Comparison of ENCODE assay signal across 24 mouse cellular contexts in genomic region chr4:106964996-106965395, GRCm38 (mm10). TPM values are rescaled to one million over a fixed set of nuclear protein-coding genes. Genes with fewer than 3 reads are reported as not detected.
DNase-seq lines count a peak whose midpoint lies in the region; ATAC-seq and TF ChIP-seq lines count a peak whose summit lies in the region.
"Had no signal": no experiment of that assay in that cellular context is flagged by ENCODE, and none has a peak within 500 bp of the region (broad histone marks: within the 10 kb centered on the region; RNA-seq: fewer than 3 reads in every experiment).

No protein-coding gene starts in this region.

- 0 out of 2 replicates have a peak, but pooled peaks cover 7% of the 10 kb centered on the region for H3K36me3 ChIP-seq in lung, embryonic 14.5 days (ENCODE audit: insufficient read depth)
- H3K36me3 ChIP-seq in embryonic facial prominence, embryonic 10.5 days (replicated peaks) = peaks cover 68% of the 10 kb centered on the region
- H3K36me3 ChIP-seq in embryonic facial prominence, embryonic 12.5 days = peaks cover 16% of the 10 kb centered on the region

- H3K4me3 ChIP-seq in lung, embryonic 14.5 days (ENCODE audit: low read depth, low read length) = no peak overlapping the region
- no peak overlapping the region for H3K4me3 ChIP-seq in embryonic facial prominence, embryonic 10.5 days
- no peak overlapping the region for H3K4me3 ChIP-seq in embryonic facial prominence, embryonic 12.5 days
- H3K4me3 ChIP-seq: embryonic facial prominence, embryonic 13.5 days; erythroblast, embryonic 14.5 days; heart, embryonic 12.5 days; hindbrain, embryonic 13.5 days; layer of hippocampus, adult 2 months; limb, embryonic 15.5 days; myocyte had no signal

- no peaks in the 10 kb centered on the region for H3K9me3 ChIP-seq in lung, embryonic 14.5 days (ENCODE audit: low read depth, low read length)
- no peaks in the 10 kb centered on the region for H3K9me3 ChIP-seq in embryonic facial prominence, embryonic 10.5 days
- H3K9me3 ChIP-seq in embryonic facial prominence, embryonic 12.5 days = no peaks in the 10 kb centered on the region
- H3K9me3 ChIP-seq: embryonic facial prominence, embryonic 13.5 days; heart, embryonic 12.5 days; hindbrain, embryonic 13.5 days; limb, embryonic 15.5 days had no signal

- ATAC-seq in lung, embryonic 14.5 days (ENCODE audit: insufficient read depth) = 0 out of 2 replicates have a peak, but pooled peaks have one; percentile 12
- ATAC-seq in embryonic facial prominence, embryonic 12.5 days (ENCODE audit: insufficient number of reproducible peaks, insufficient read depth, low FRiP score, low TSS enrichment) = no peak
- ATAC-seq: forebrain, embryonic 14.5 days; midbrain, embryonic 16.5 days had no signal

- 0 out of 2 replicates have a peak, but pooled peaks cover 3% of the 10 kb centered on the region for H3K4me1 ChIP-seq in lung, embryonic 14.5 days (ENCODE audit: insufficient read depth)
- H3K4me1 ChIP-seq in embryonic facial prominence, embryonic 10.5 days = peaks cover 82% of the 10 kb centered on the region
- H3K4me1 ChIP-seq in embryonic facial prominence, embryonic 12.5 days = peaks cover 56% of the 10 kb centered on the region

- H3K27ac ChIP-seq in lung, embryonic 14.5 days (ENCODE audit: low read depth) = no peak overlapping the region
- peak overlapping the region; percentile 37 for H3K27ac ChIP-seq in embryonic facial prominence, embryonic 10.5 days (replicated peaks)
- 0 out of 2 replicates have a peak overlapping the region, but pooled peaks have one; percentile 12 for H3K27ac ChIP-seq in embryonic facial prominence, embryonic 12.5 days
- H3K27ac ChIP-seq: embryonic facial prominence, embryonic 13.5 days; kidney, postnatal 0 days; limb, embryonic 15.5 days; stomach, postnatal 0 days had no signal

- no peak overlapping the region for H3K9ac ChIP-seq in lung, embryonic 14.5 days
- no peak overlapping the region for H3K9ac ChIP-seq in embryonic facial prominence, embryonic 12.5 days
- H3K9ac ChIP-seq: embryonic facial prominence, embryonic 13.5 days; heart, embryonic 12.5 days; hindbrain, embryonic 13.5 days; limb, embryonic 15.5 days had no signal

- 67% methylated on average over 10 of the region's 10 CpGs for whole genome bisulfite sequencing in lung, embryonic 14.5 days
- 60% methylated on average over 10 of the region's 10 CpGs for WGBS in embryonic facial prominence, embryonic 10.5 days
- whole genome bisulfite sequencing in embryonic facial prominence, embryonic 12.5 days = 72% methylated on average over 10 of the region's 10 CpGs

- no peak for TF ChIP-seq CTCF in lung, embryonic 14.5 days (IDR thresholded peaks at IDR 0.05; ENCODE audit: low read depth)

- peak; percentile 50 for DNase-seq in kidney, adult 9 months
- DNase-seq in kidney, postnatal 10 days = no peak
- no peak for DNase-seq in lung, embryonic 14.5 days
- no peak for DNase-seq in lung, adult 18-20 months
- DNase-seq in embryonic facial prominence, embryonic 10.5 days (ENCODE audit: low spot score) = no peak
- DNase-seq in urinary bladder, postnatal 14 days (ENCODE audit: low spot score) = no peak
- DNase-seq: adrenal gland, adult 8-10 months; cerebellum, adult 11-12 months; cerebellum, postnatal 10 days; heart, adult 11 months; heart, postnatal 10 days; lung, postnatal 4 days had no signal

- no peaks in the 10 kb centered on the region for H3K27me3 ChIP-seq in lung, embryonic 14.5 days (ENCODE audit: insufficient read depth, low read length)
- no peaks in the 10 kb centered on the region for H3K27me3 ChIP-seq in embryonic facial prominence, embryonic 10.5 days (replicated peaks; ENCODE audit: low read depth, poor library complexity, severe bottlenecking)
- H3K27me3 ChIP-seq in embryonic facial prominence, embryonic 12.5 days = no peaks in the 10 kb centered on the region
- H3K27me3 ChIP-seq: embryonic facial prominence, embryonic 13.5 days; heart, embryonic 12.5 days; hindbrain, embryonic 13.5 days; limb, embryonic 15.5 days had no signal

- no peak overlapping the region for H3K4me2 ChIP-seq in lung, embryonic 14.5 days
- H3K4me2 ChIP-seq in embryonic facial prominence, embryonic 12.5 days (replicated peaks) = no peak overlapping the region
- H3K4me2 ChIP-seq: embryonic facial prominence, embryonic 13.5 days; heart, embryonic 12.5 days; hindbrain, embryonic 13.5 days; limb, embryonic 15.5 days had no signal

RNA-seq across cellular contexts. Expression of gene Ssbp3, which starts 54.5 kb away (rescaled TPM):
- polyA plus RNA-seq in lung, embryonic 14.5 days (2014; fragmentation: Nextera tagmentation; extraction: Ambion mirVana) = 69.5 and 80.2 TPM in 2 replicates
- 147 TPM in 2 replicates for polyA plus RNA-seq in embryonic facial prominence, embryonic 10.5 days (2016; fragmentation: Nextera tagmentation; extraction: Ambion mirVana)
- 275 and 279 TPM in 2 replicates for polyA plus RNA-seq in embryonic facial prominence, embryonic 12.5 days (2016; fragmentation: Nextera tagmentation; extraction: Ambion mirVana)
